Mouse (Mus musculus): Measurements from ENCODE around the gene Urm1. TPM values are rescaled to one million over a fixed set of nuclear protein-coding genes. Genes with fewer than 3 reads are reported as not detected.
"Not testable (repeated sequence)": the region's sequence is repeated elsewhere in the genome, so short reads cannot be mapped to it uniquely, and the experiment has no call there.

The Urm1 gene
- polyA plus RNA-seq (2014; fragmentation: Nextera tagmentation; extraction: Ambion mirVana): 18.5 and 21.5 TPM in 2 replicates

- Histone ChIP-seq H3K27me3 (ENCODE audit: control insufficient read depth, insufficient read depth, low read length) (no peaks in the 10 kb centered on the region), H3K4me3 (ENCODE audit: low read depth, low read length) (peak within 1 kb of the TSS; percentile 19), H3K4me2 (peak within 1 kb of the TSS; percentile 46), H3K9ac (ENCODE audit: low read length) (peak within 1 kb of the TSS; percentile 53), H3K36me3 (ENCODE audit: control insufficient read depth, insufficient read depth, low read length) (0 out of 2 replicates have a peak, but pooled peaks cover 2% of the 10 kb centered on the region), H3K27ac (ENCODE audit: low read depth, low read length) (peak within 1 kb of the TSS; percentile 96), H3K4me1 (ENCODE audit: control insufficient read depth, insufficient read depth, low read length) (peaks cover 19% of the 10 kb centered on the region), H3K9me3 (ENCODE audit: control insufficient read depth, low read length) (no peaks in the 10 kb centered on the region)
- DNase-seq (ENCODE audit: low spot score, missing footprints): peak; percentile 98
- peak; percentile 92 for ATAC-seq (ENCODE audit: low FRiP score)
- under 1% methylated on average over 35 of the region's 35 CpGs for WGBS
Observed at GRCm38 (mm10) chr2:29820025-29820817, at the start of gene Urm1. Urm1 (plus strand) TSS chr2:29820075.

GRCm38 (mm10) chr2:29770162-29770561, 49.7 kb upstream of the Urm1 start:
- DNase-seq (ENCODE audit: low spot score, missing footprints): no peak
- H3K4me2 ChIP-seq: no peak overlapping the region

GRCm38 (mm10) chr2:29771611-29772461, 48.0 kb upstream of the Urm1 start:
- no peak overlapping the region for H3K4me3 ChIP-seq (ENCODE audit: low read depth, low read length)
- no peaks in the 10 kb centered on the region for H3K4me1 ChIP-seq (ENCODE audit: control insufficient read depth, insufficient read depth, low read length)
- no peaks in the 10 kb centered on the region for H3K9me3 ChIP-seq (ENCODE audit: control insufficient read depth, low read length)
- H3K9ac ChIP-seq (ENCODE audit: low read length): no peak overlapping the region
- ATAC-seq (ENCODE audit: low FRiP score) (no peak), DNase-seq (ENCODE audit: low spot score, missing footprints) (no peak)
- H3K36me3 ChIP-seq (ENCODE audit: control insufficient read depth, insufficient read depth, low read length): no peaks in the 10 kb centered on the region; the same call in 1 of the 2 replicates
- no peak overlapping the region for H3K27ac ChIP-seq (ENCODE audit: low read depth, low read length)
- no peaks in the 10 kb centered on the region for H3K27me3 ChIP-seq (ENCODE audit: control insufficient read depth, insufficient read depth, low read length)
- no peak overlapping the region for H3K4me2 ChIP-seq
- WGBS: 89% methylated on average over 8 of the region's 8 CpGs

More at GRCm38 (mm10) chr2:29770162-29770561, 49.7 kb upstream of the Urm1 start:
- Histone ChIP-seq H3K4me1 (ENCODE audit: control insufficient read depth, insufficient read depth, low read length) (no peaks in the 10 kb centered on the region), H3K9me3 (ENCODE audit: control insufficient read depth, low read length) (no peaks in the 10 kb centered on the region), H3K27me3 (ENCODE audit: control insufficient read depth, insufficient read depth, low read length) (no peaks in the 10 kb centered on the region), H3K4me3 (ENCODE audit: low read depth, low read length) (no peak overlapping the region), H3K36me3 (ENCODE audit: control insufficient read depth, insufficient read depth, low read length) (no peaks in the 10 kb centered on the region; the same call in 1 of the 2 replicates), H3K9ac (ENCODE audit: low read length) (no peak overlapping the region), H3K27ac (ENCODE audit: low read depth, low read length) (no peak overlapping the region)
- no peak for ATAC-seq (ENCODE audit: low FRiP score)

GRCm38 (mm10) chr2:29773323-29773722, 46.6 kb upstream of the Urm1 start:
- H3K4me2 ChIP-seq: no peak overlapping the region
- 94% methylated on average over 4 of the region's 4 CpGs for WGBS
- H3K27ac ChIP-seq (ENCODE audit: low read depth, low read length): no peak overlapping the region
- H3K9ac ChIP-seq (ENCODE audit: low read length): no peak overlapping the region
- H3K9me3 ChIP-seq (ENCODE audit: control insufficient read depth, low read length): no peaks in the 10 kb centered on the region
- DNase-seq (ENCODE audit: low spot score, missing footprints) (no peak), ATAC-seq (ENCODE audit: low FRiP score) (no peak)
- H3K27me3 ChIP-seq (ENCODE audit: control insufficient read depth, insufficient read depth, low read length): no peaks in the 10 kb centered on the region
- no peak overlapping the region for H3K4me3 ChIP-seq (ENCODE audit: low read depth, low read length)
- no peaks in the 10 kb centered on the region for H3K4me1 ChIP-seq (ENCODE audit: control insufficient read depth, insufficient read depth, low read length)
- peaks cover 10% of the 10 kb centered on the region for H3K36me3 ChIP-seq (ENCODE audit: control insufficient read depth, insufficient read depth, low read length)

GRCm38 (mm10) chr2:29781256-29781655, 38.6 kb upstream of the Urm1 start:
- ATAC-seq (ENCODE audit: low FRiP score); H3K4me2 ChIP-seq; H3K9me3 ChIP-seq (ENCODE audit: control insufficient read depth, low read length); H3K27me3 ChIP-seq (ENCODE audit: control insufficient read depth, insufficient read depth, low read length); DNase-seq (ENCODE audit: low spot score, missing footprints); H3K9ac ChIP-seq (ENCODE audit: low read length); H3K4me1 ChIP-seq (ENCODE audit: control insufficient read depth, insufficient read depth, low read length); H3K4me3 ChIP-seq (ENCODE audit: low read depth, low read length); H3K27ac ChIP-seq (ENCODE audit: low read depth, low read length): not testable (repeated sequence)
- peaks cover 57% of the 10 kb centered on the region for H3K36me3 ChIP-seq (ENCODE audit: control insufficient read depth, insufficient read depth, low read length)
- 92% methylated on average over 2 of the region's 2 CpGs for WGBS

- Histone ChIP-seq H3K4me3 (ENCODE audit: low read depth, low read length) (no peak overlapping the region), H3K36me3 (ENCODE audit: control insufficient read depth, insufficient read depth, low read length) (peaks cover 39% of the 10 kb centered on the region), H3K27ac (ENCODE audit: low read depth, low read length) (no peak overlapping the region), H3K27me3 (ENCODE audit: control insufficient read depth, insufficient read depth, low read length) (no peaks in the 10 kb centered on the region), H3K4me1 (ENCODE audit: control insufficient read depth, insufficient read depth, low read length) (peaks cover 11% of the 10 kb centered on the region), H3K4me2 (no peak overlapping the region), H3K9ac (ENCODE audit: low read length) (no peak overlapping the region), H3K9me3 (ENCODE audit: control insufficient read depth, low read length) (peaks cover 5% of the 10 kb centered on the region; the same call in 1 of the 2 replicates)
- WGBS: 81% methylated on average over 4 of the region's 4 CpGs
- ATAC-seq (ENCODE audit: low FRiP score) (no peak), DNase-seq (ENCODE audit: low spot score, missing footprints) (no peak)
Observed at GRCm38 (mm10) chr2:29784290-29784689, 35.6 kb upstream of the Urm1 start.

- H3K36me3 ChIP-seq (ENCODE audit: control insufficient read depth, insufficient read depth, low read length): peaks cover 19% of the 10 kb centered on the region
- ATAC-seq (ENCODE audit: low FRiP score) (peak; percentile 88), DNase-seq (ENCODE audit: low spot score, missing footprints) (peak; percentile 99)
- H3K27ac ChIP-seq (ENCODE audit: low read depth, low read length): no peak within 1 kb of the TSS
- peak within 1 kb of the TSS; percentile 66 for H3K4me2 ChIP-seq
- H3K4me1 ChIP-seq (ENCODE audit: control insufficient read depth, insufficient read depth, low read length): peaks cover 11% of the 10 kb centered on the region
- peak within 1 kb of the TSS; percentile 73 for H3K9ac ChIP-seq (ENCODE audit: low read length)
- no peaks in the 10 kb centered on the region for H3K9me3 ChIP-seq (ENCODE audit: control insufficient read depth, low read length)
- peak within 1 kb of the TSS; percentile 53 for H3K4me3 ChIP-seq (ENCODE audit: low read depth, low read length)
- WGBS: 1% methylated on average over 31 of the region's 31 CpGs
- no peaks in the 10 kb centered on the region for H3K27me3 ChIP-seq (ENCODE audit: control insufficient read depth, insufficient read depth, low read length)
Observed at GRCm38 (mm10) chr2:29787104-29787917, 32.6 kb upstream of the Urm1 start, which contains the start of gene Coq4. Coq4 (plus strand) TSS chr2:29787493.

GRCm38 (mm10) chr2:29787937-29788681, 31.8 kb upstream of the Urm1 start, which contains the start of gene Trub2:
Trub2 (minus strand) TSS chr2:29788502.
- peaks cover 12% of the 10 kb centered on the region; the same call in 1 of the 2 replicates for H3K36me3 ChIP-seq (ENCODE audit: control insufficient read depth, insufficient read depth, low read length)
- H3K9ac ChIP-seq (ENCODE audit: low read length): peak within 1 kb of the TSS; percentile 73
- H3K9me3 ChIP-seq (ENCODE audit: control insufficient read depth, low read length): no peaks in the 10 kb centered on the region
- ATAC-seq (ENCODE audit: low FRiP score): peak; percentile 82
- under 1% methylated on average over 45 of the region's 45 CpGs for WGBS
- H3K4me1 ChIP-seq (ENCODE audit: control insufficient read depth, insufficient read depth, low read length): peaks cover 11% of the 10 kb centered on the region
- DNase-seq (ENCODE audit: low spot score, missing footprints): peak; percentile 97
- no peaks in the 10 kb centered on the region for H3K27me3 ChIP-seq (ENCODE audit: control insufficient read depth, insufficient read depth, low read length)
- H3K4me2 ChIP-seq: peak within 1 kb of the TSS; percentile 66
- no peak within 1 kb of the TSS for H3K27ac ChIP-seq (ENCODE audit: low read depth, low read length)
- H3K4me3 ChIP-seq (ENCODE audit: low read depth, low read length): peak within 1 kb of the TSS; percentile 53
